Comparison of ENCODE assay signal across 19 mouse cellular contexts in genomic region chr9:77498406-77498805, GRCm38 (mm10).
"Had no signal": no experiment of that assay in that cellular context is flagged by ENCODE, and none has a peak within 500 bp of the region (broad histone marks: within the 10 kb centered on the region; RNA-seq: fewer than 3 reads in every experiment).

No protein-coding gene starts in this region.

- DNase-seq: kidney, postnatal 36 days; layer of hippocampus, adult 9-11 months; layer of hippocampus, postnatal 36 days; liver; liver, embryonic 13.5 days; liver, postnatal 0 days; lung, postnatal 14 days; retina, postnatal 1 day; right cerebral cortex, postnatal 4 days; spleen, adult 18-20 months; thymus, adult 18-20 months; thymus, postnatal 36 days had no signal

- H3K27me3 ChIP-seq: limb, embryonic 12.5 days; liver, embryonic 13.5 days; lung, embryonic 15.5 days; megakaryocyte, embryonic 14.5 days had no signal

- H3K36me3 ChIP-seq: limb, embryonic 12.5 days; liver, embryonic 13.5 days; lung, embryonic 15.5 days; midbrain, embryonic 12.5 days; neural tube, embryonic 13.5 days had no signal

- H3K4me3 ChIP-seq: limb, embryonic 12.5 days; liver, embryonic 13.5 days; lung, embryonic 15.5 days; megakaryocyte, embryonic 14.5 days; midbrain, embryonic 12.5 days; neural tube, embryonic 13.5 days had no signal

- H3K27ac ChIP-seq: limb, embryonic 12.5 days; liver, embryonic 13.5 days; lung, embryonic 15.5 days; macrophage; midbrain, embryonic 12.5 days; neural tube, embryonic 13.5 days had no signal

- H3K9ac ChIP-seq: limb, embryonic 12.5 days; liver, embryonic 13.5 days; liver, postnatal 0 days; lung, embryonic 15.5 days; midbrain, embryonic 12.5 days; neural tube, embryonic 13.5 days had no signal

- H3K4me2 ChIP-seq: limb, embryonic 12.5 days; liver, embryonic 13.5 days; lung, embryonic 15.5 days; midbrain, embryonic 12.5 days; neural tube, embryonic 13.5 days had no signal

- ATAC-seq: liver, postnatal 0 days; midbrain, embryonic 16.5 days had no signal

- H3K9me3 ChIP-seq: limb, embryonic 12.5 days; liver, embryonic 13.5 days; lung, embryonic 15.5 days; megakaryocyte, embryonic 14.5 days; midbrain, embryonic 12.5 days; neural tube, embryonic 13.5 days had no signal
